Mouse (Mus musculus) ES-E14 (cell line): Measurements from ENCODE around the gene Timmdc1.

Source experiments
- CHD2 ChIP-seq: IDR thresholded peaks from 2 replicates; pipeline ENCODE4 v1.6.1; 2014; ENCODE audit warnings: mild to moderate bottlenecking, low read depth, low read length, inconsistent platforms
- HCFC1 ChIP-seq: IDR thresholded peaks from 2 replicates; pipeline ENCODE4 v1.6.1; 2012; ENCODE audit warnings: low read length, inconsistent platforms, borderline replicate concordance; ENCODE audit not compliant: insufficient read depth
- MAFK ChIP-seq: IDR thresholded peaks from 2 replicates; pipeline ENCODE4 v1.6.1; 2014; ENCODE audit warnings: mild to moderate bottlenecking, low read depth, low read length, inconsistent platforms; ENCODE audit not compliant: insufficient read depth
- ZC3H11A ChIP-seq: IDR thresholded peaks from 2 replicates; pipeline ENCODE4 v1.6.1; 2012; ENCODE audit warnings: low read depth, mild to moderate bottlenecking, inconsistent platforms, low read length, borderline replicate concordance

DNA sequence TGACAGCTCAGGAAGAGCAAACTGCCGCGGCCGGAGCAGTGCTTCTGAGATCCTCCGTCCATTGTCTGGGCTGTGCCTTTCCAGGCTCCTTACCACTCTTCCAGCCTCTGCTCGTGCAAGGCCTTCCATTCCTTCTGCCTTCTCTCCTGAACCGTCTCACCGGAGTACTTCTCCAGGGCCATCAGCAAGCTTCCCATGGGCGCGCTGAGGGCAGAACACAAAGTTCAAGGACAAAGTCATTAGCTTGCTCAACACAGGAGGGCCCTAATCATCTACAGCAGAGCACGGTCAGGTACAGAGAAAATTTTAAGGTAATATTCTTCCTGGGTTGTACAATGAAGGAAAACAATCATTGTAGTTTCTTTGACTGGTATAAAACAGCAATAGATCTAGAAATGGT, 20.0 kb downstream of the Timmdc1 start:
- TF ChIP-seq CHD2 (no peak), HCFC1 (no peak), ZC3H11A (no peak), MAFK (no peak)
